Mouse (Mus musculus) neural tube, embryonic 11.5 days (tissue): ENCODE data around the gene Zmym6. TPM values are rescaled to one million over a fixed set of nuclear protein-coding genes. Genes with fewer than 3 reads are reported as not detected.

Source experiments
- ATAC-seq: fragments of 200-750 bp; cut with Nextera tagmentation; 2 replicates; pipeline ENCODE4 v1.8.0; 2017; ENCODE audit warnings: moderate number of reproducible peaks, mild to moderate bottlenecking, moderate TSS enrichment, moderate library complexity; ENCODE audit not compliant: insufficient read depth, low FRiP score, low TSS enrichment
- DNase-seq: peaks from one replicate; pipeline ENCODE4 v3.0.0-alpha.2; 2015; ENCODE audit warnings: low spot score
- H3K27ac ChIP-seq: fragments of 300-500 bp; sonication (generic); 2 replicates; pipeline ENCODE4 v1.5.1; 2014; ENCODE audit warnings: low read depth, mild to moderate bottlenecking, low read length
- H3K27me3 ChIP-seq: fragments of 300-500 bp; sonication (generic); 2 replicates; pipeline ENCODE4 v1.6.1; 2014; ENCODE audit warnings: mild to moderate bottlenecking, low read length, mixed read lengths; ENCODE audit not compliant: control insufficient read depth, insufficient read depth
- H3K36me3 ChIP-seq: fragments of 300-500 bp; sonication (generic); 2 replicates; pipeline ENCODE4 v1.6.1; 2014; ENCODE audit warnings: mild to moderate bottlenecking, low read length, moderate library complexity, mixed read lengths; ENCODE audit not compliant: control insufficient read depth, insufficient read depth
- H3K4me1 ChIP-seq: fragments of 300-500 bp; sonication (generic); 2 replicates; pipeline ENCODE4 v1.6.1; 2014; ENCODE audit warnings: low read length, mixed read lengths; ENCODE audit not compliant: control insufficient read depth, insufficient read depth
- H3K4me2 ChIP-seq: fragments of 300-500 bp; sonication (generic); 2 replicates; pipeline ENCODE4 v1.6.1; 2014; ENCODE audit warnings: low read depth, mild to moderate bottlenecking, moderate library complexity
- H3K4me3 ChIP-seq: fragments of 300-500 bp; sonication (generic); 2 replicates; pipeline ENCODE4 v1.5.1; 2014; ENCODE audit warnings: low read depth, low read length
- H3K9ac ChIP-seq: fragments of 300-500 bp; sonication (generic); 2 replicates; pipeline ENCODE4 v1.6.1; 2014; ENCODE audit warnings: mild to moderate bottlenecking, low read length
- H3K9me3 ChIP-seq: fragments of 300-500 bp; sonication (generic); 2 replicates; pipeline ENCODE4 v1.6.1; 2016; ENCODE audit warnings: low read length; ENCODE audit not compliant: control insufficient read depth
- WGBS: fragments of 180-500 bp; shearing (Covaris S2); extraction: QIAGEN DNeasy Blood & Tissue Kit; methylation state at CpG from one replicate; pipeline ENCODE4 v1.1.7; 2014; 5-methylcytosine and 5-hydroxymethylcytosine counted together
- polyA plus RNA-seq: library from polyadenylated mRNA; unstranded; fragments of >200 nt; fragmentation: Nextera tagmentation; extraction: Ambion mirVana; gene quantifications from 2 replicates; pipeline ENCODE4 v1.2.1, GENCODE M21; 2014

The Zmym6 gene
- 28.3 and 30.0 TPM in 2 replicates for polyA plus RNA-seq

DNA sequence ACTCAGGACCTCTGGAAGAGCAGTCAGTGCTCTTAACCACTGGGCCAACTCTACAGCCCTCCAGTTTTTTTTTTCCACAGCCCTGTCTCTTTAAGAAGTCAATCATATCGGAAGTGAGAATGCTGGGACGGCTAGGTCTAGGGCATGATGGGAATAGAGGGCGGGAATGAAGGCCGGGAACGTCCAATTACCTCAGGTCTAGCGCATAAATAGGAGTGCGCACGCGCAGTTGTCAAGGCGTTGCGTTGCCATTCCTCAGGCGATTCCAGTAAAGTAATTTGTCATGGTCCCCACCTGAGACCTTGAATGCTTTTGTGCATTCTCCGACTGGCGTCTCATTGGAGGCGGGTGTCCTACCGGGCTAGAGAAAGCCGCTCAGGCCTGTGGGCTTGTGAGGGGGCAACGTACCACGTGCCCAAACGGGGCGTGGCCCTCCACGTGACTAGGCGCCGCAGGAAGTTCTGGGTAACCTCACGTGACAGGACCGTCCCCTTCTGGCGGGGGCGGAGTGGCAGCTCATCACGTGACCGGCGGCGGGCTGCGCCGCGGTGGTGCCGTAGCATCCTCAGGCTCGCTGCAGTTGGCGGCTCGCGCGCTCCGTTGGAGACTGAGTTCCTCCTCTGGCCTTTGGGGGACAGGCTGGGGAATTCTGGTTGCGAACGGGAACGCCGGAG, at the start of gene Zmym6:
Zmym6 (plus strand) TSS at position 509 of the 674 bp plus-strand sequence.
- peak; percentile 98 for DNase-seq
- Histone ChIP-seq H3K9ac (peak within 1 kb of the TSS; percentile 60), H3K9me3 (no peaks in the 10 kb centered on the region), H3K27ac (peak within 1 kb of the TSS; percentile 72), H3K27me3 (no peaks in the 10 kb centered on the region), H3K4me1 (peaks cover 3% of the 10 kb centered on the region; the same call in 1 of the 2 replicates), H3K4me3 (peak within 1 kb of the TSS; percentile 58), H3K36me3 (no peaks in the 10 kb centered on the region), H3K4me2 (peak within 1 kb of the TSS; percentile 67)
- under 1% methylated on average over 46 of the region's 46 CpGs for WGBS
- peak; percentile 95 for ATAC-seq

DNA sequence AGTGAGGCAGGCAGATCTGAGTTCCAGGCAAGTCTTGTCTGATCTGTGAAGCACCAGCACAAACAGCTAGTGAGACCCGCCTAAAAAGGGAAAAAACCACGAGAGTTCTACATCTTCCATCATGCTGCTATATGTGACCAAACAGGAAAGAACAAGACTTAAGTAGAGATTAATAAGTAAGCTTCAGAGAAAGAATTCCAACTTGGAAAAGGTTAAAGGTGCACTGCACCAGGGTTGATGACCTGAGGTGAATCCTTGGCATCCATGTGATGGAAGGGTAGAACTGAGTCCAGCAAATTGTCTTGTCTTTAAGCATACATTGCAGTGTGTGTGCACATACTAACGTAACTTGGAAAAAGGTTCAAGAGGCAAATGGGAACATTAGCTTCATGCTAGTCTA, 40.0 kb upstream of the Zmym6 start:
- no peak for ATAC-seq
- 91% methylated on average over 3 of the region's 3 CpGs for WGBS

DNA sequence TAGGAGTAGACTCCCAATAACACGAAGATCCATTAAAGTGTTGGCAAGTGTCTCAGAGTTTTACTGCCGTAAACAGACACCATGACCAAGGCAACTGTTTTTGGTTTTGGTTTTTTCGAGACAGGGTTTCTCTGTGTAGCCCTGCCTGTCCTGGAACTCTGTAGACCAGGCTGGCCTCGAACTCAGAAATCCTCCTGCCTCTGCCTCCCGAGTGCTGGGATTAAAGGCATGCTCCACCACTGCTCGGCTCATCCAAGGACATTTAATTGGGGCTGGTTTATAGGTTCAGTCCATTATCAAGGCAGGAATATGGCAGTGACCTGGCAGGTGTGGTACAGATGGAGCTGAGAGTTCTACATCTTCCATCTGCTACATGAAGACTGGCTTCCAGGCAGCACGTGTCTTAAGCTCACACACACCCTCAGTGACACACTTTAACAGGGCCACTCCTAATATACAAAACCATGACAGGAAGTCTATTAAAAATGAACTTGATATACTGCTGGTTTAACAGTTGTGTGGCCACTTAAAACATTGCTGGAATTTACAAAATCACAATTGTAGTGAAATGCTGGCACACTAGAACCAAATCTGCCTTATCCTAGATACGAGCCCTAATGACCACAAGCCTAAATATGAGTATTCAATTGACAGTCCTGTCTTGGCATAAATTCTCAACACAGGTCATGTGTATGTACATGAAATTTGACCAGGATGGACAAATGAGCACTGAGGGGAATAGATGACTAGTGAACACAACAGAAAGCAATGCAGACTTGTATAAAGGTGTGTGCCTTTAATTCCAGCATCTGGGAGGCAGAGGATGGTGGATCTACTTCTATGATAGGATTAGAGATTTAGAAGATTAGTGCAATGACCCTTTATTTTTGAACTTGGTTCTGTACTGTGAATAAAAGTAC, 39.0 kb upstream of the Zmym6 start:
- Histone ChIP-seq H3K4me3 (no peak overlapping the region), H3K9ac (no peak overlapping the region), H3K4me1 (no peaks in the 10 kb centered on the region), H3K9me3 (no peaks in the 10 kb centered on the region), H3K4me2 (no peak overlapping the region), H3K27ac (no peak overlapping the region), H3K27me3 (no peaks in the 10 kb centered on the region), H3K36me3 (peaks cover 22% of the 10 kb centered on the region)
- ATAC-seq, result no peak
- DNase-seq, result no peak
- whole genome bisulfite sequencing, result 89% methylated on average over 8 of the region's 8 CpGs

More for the DNA sequence above, 40.0 kb upstream of the Zmym6 start:
- Histone ChIP-seq H3K4me3 (no peak overlapping the region), H3K9ac (no peak overlapping the region), H3K4me1 (no peaks in the 10 kb centered on the region), H3K27ac (no peak overlapping the region), H3K36me3 (peaks cover 26% of the 10 kb centered on the region), H3K4me2 (no peak overlapping the region), H3K9me3 (no peaks in the 10 kb centered on the region), H3K27me3 (no peaks in the 10 kb centered on the region)
- DNase-seq, result no peak

DNA sequence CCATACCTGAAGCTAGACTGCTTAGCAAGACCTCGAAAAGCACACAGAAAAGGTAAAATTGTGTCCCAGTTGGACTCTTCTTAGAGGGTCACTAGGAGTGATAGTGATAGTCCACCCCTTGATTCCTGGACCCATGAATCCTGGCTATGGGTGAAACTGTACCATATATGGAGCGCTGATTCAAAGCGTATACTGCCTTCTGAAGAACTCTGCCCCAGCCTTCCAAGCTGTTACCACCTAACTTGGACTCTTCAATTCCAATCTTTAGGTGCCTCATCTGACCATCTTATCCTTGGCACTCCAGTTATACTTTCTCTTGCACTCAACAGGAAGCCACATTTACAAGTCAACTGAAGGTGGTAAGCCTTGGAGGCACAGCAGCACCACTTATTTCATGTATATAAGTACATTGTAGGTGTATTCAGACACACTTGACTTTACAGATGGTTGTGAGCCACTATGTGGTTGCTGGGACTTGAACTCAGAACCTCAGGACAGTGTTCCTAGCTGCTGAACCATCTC, 38.3 kb upstream of the Zmym6 start:
- ATAC-seq, result 0 out of 2 replicates have a peak, but pooled peaks have one; percentile 4
- Histone ChIP-seq H3K4me3 (no peak overlapping the region), H3K4me2 (no peak overlapping the region), H3K27ac (no peak overlapping the region), H3K9ac (no peak overlapping the region), H3K4me1 (no peaks in the 10 kb centered on the region), H3K27me3 (no peaks in the 10 kb centered on the region), H3K36me3 (peaks cover 22% of the 10 kb centered on the region), H3K9me3 (no peaks in the 10 kb centered on the region)
- WGBS, result 91% methylated on average over 3 of the region's 3 CpGs
- no peak for DNase-seq

DNA sequence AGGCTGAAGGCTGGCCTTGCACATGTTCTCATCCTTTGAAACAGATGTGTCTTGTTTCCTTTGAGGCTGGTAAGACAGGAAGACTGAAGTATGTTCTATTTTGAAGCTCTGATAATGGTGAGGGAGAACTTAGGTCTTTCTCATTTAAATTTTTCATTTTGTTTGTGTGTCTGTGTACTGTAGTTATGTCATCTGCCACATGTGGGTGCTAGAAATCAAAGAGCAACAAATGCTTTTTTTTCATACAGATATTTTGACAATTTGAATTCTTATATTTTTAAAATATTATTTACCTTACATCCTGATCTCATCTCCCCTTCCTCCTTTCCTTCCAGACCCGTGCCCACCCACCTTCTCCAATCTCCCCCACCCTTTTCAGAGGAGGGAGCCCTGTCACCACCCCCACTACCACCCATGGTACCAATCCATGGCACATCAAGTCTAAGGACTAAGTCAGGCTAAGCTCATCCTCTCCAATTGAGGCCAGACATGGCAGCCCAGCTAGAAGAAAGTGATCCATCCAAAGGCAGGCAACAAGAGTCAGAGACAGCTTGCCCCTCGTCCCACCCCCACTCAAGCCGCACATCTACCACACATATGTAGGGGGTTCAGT, 37.2 kb upstream of the Zmym6 start:
- H3K9me3 ChIP-seq, result no peaks in the 10 kb centered on the region
- H3K36me3 ChIP-seq, result peaks cover 18% of the 10 kb centered on the region
- H3K4me3 ChIP-seq, result no peak overlapping the region
- no peaks in the 10 kb centered on the region for H3K27me3 ChIP-seq
- no peak overlapping the region for H3K27ac ChIP-seq
- ATAC-seq, result 0 out of 2 replicates have a peak, but pooled peaks have one; percentile 36
- H3K9ac ChIP-seq, result no peak overlapping the region
- DNase-seq, result no peak
- WGBS, result 90% methylated on average over 3 of the region's 3 CpGs
- no peaks in the 10 kb centered on the region for H3K4me1 ChIP-seq
- H3K4me2 ChIP-seq, result no peak overlapping the region

DNA sequence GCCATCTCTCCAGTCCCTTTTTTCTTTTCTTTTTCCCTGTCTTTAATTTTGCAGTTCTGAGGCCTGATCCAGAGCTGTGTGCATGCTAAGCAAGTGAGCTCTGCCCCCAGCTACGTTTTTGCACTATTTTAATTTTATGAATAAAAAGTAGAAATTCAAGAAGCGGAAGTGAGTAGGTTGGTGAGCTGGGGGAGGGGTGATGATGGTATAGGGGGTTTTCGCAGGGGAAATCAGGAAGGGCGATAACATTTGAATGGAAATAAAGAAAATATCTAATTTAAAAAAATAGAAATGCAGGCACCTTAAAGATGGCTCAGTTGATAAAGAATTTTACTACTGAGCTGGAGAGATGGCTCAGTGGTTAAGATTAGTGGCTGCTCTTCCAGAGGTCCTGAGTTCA, 33.6 kb upstream of the Zmym6 start:
- ATAC-seq (no peak), DNase-seq (no peak)
- Histone ChIP-seq H3K4me2 (no peak overlapping the region), H3K9me3 (no peaks in the 10 kb centered on the region), H3K27me3 (no peaks in the 10 kb centered on the region), H3K4me3 (no peak overlapping the region), H3K4me1 (no peaks in the 10 kb centered on the region), H3K36me3 (peaks cover 6% of the 10 kb centered on the region), H3K9ac (no peak overlapping the region), H3K27ac (no peak overlapping the region)
- 90% methylated on average over 4 of the region's 4 CpGs for WGBS

DNA sequence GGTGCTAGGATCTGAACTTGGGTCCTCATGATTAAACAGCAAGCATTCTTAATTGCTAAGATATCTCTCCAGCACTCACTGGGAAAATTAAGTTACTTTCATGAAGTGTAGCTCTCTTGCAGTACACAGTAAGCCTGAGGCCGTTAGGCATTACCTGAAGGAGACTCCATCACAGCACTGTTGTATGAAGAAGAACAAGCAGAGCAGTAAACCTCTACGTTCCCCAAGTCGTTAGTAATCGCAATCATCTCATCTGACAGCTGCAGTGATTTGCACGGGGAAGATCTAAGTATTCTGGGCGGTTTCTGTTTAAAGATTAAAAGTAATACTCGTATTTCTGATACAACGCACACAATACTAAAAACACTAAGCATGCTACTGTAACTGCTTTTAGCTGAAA, 26.1 kb upstream of the Zmym6 start:
- no peak for DNase-seq
- no peaks in the 10 kb centered on the region for H3K9me3 ChIP-seq
- H3K27ac ChIP-seq, result no peak overlapping the region
- no peaks in the 10 kb centered on the region for H3K4me1 ChIP-seq
- no peak overlapping the region for H3K9ac ChIP-seq
- WGBS, result 93% methylated on average over 8 of the region's 8 CpGs
- H3K4me2 ChIP-seq, result no peak overlapping the region
- peaks cover 12% of the 10 kb centered on the region for H3K36me3 ChIP-seq
- H3K27me3 ChIP-seq, result no peaks in the 10 kb centered on the region
- no peak overlapping the region for H3K4me3 ChIP-seq
- no peak for ATAC-seq

DNA sequence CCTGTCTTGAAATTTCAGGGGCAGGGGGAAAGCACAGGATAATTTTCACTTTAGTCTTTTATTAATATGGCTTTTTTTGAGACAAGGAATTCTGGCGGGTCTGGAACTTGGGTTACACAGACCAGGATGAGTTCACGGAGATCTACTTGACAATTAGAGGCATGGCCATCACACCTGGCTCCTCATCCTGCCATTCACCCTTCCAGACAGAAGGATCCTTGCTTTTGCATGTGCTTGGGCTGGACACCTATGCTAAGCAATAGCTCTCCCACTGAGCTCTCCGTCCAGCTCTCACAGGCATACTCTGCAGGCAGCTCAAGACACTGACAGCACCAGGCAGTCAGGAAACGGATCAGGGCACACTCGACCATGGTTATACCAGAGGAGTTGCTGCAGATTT, 24.1 kb upstream of the Zmym6 start:
- no peaks in the 10 kb centered on the region for H3K4me1 ChIP-seq
- WGBS, result 88% methylated on average over 5 of the region's 5 CpGs
- H3K27ac ChIP-seq, result no peak overlapping the region
- DNase-seq (no peak), ATAC-seq (no peak)
- no peak overlapping the region for H3K4me3 ChIP-seq
- peaks cover 13% of the 10 kb centered on the region for H3K36me3 ChIP-seq
- no peaks in the 10 kb centered on the region for H3K9me3 ChIP-seq
- H3K4me2 ChIP-seq, result no peak overlapping the region
- H3K27me3 ChIP-seq, result no peaks in the 10 kb centered on the region
- no peak overlapping the region for H3K9ac ChIP-seq
